Mouse (Mus musculus) forebrain, embryonic 16.5 days (tissue): ENCODE results near the gene Hoxb8. TPM values are rescaled to one million over a fixed set of nuclear protein-coding genes. Genes with fewer than 3 reads are reported as not detected.

Source experiments
- ATAC-seq: fragments of 200-750 bp; cut with Nextera tagmentation; 2 replicates; pipeline ENCODE4 v1.8.0; 2017; ENCODE audit warnings: mild to moderate bottlenecking, moderate library complexity
- H3K27ac ChIP-seq: fragments of 300-500 bp; sonication (generic); 2 replicates; pipeline ENCODE4 v1.5.1; 2014; ENCODE audit warnings: low read length, control low read depth
- H3K27me3 ChIP-seq: fragments of 300-500 bp; sonication (generic); replicated peaks from 2 replicates; pipeline ENCODE4 v1.6.1; 2014; ENCODE audit warnings: low read length; ENCODE audit not compliant: control insufficient read depth, insufficient read depth
- H3K36me3 ChIP-seq: fragments of 300-500 bp; sonication (generic); 2 replicates; pipeline ENCODE4 v1.6.1; 2014; ENCODE audit not compliant: control insufficient read depth, insufficient read depth
- H3K4me1 ChIP-seq: fragments of 300-500 bp; sonication (generic); replicated peaks from 2 replicates; pipeline ENCODE4 v1.6.1; 2014; ENCODE audit warnings: low read length; ENCODE audit not compliant: control insufficient read depth, insufficient read depth
- H3K4me2 ChIP-seq: fragments of 300-500 bp; sonication (generic); 2 replicates; pipeline ENCODE4 v1.6.1; 2014; ENCODE audit warnings: mild to moderate bottlenecking, low read length, control low read depth
- H3K4me3 ChIP-seq: fragments of 300-500 bp; sonication (generic); replicated peaks from 2 replicates; pipeline ENCODE4 v1.5.1; 2014; ENCODE audit warnings: mild to moderate bottlenecking, low read length, control low read depth
- H3K9ac ChIP-seq: fragments of 300-500 bp; sonication (generic); replicated peaks from 2 replicates; pipeline ENCODE4 v1.6.1; 2014; ENCODE audit warnings: low read depth, low read length, control low read depth
- H3K9me3 ChIP-seq: fragments of 300-500 bp; sonication (generic); 2 replicates; pipeline ENCODE4 v1.6.1; 2016; ENCODE audit warnings: low read length; ENCODE audit not compliant: control insufficient read depth
- WGBS: fragments of 180-500 bp; shearing (Covaris S2); extraction: QIAGEN DNeasy Blood & Tissue Kit; methylation state at CpG from one replicate; pipeline ENCODE4 v1.1.7; 2014; 5-methylcytosine and 5-hydroxymethylcytosine counted together
- polyA plus RNA-seq: library from polyadenylated mRNA; unstranded; fragments of >200 nt; fragmentation: Nextera tagmentation; extraction: Ambion mirVana; gene quantifications from 2 replicates; pipeline ENCODE4 v1.2.1, GENCODE M21; 2015

Gene Hoxb8
- polyA plus RNA-seq, 1 experiment from 2014 or later = not detected

DNA sequence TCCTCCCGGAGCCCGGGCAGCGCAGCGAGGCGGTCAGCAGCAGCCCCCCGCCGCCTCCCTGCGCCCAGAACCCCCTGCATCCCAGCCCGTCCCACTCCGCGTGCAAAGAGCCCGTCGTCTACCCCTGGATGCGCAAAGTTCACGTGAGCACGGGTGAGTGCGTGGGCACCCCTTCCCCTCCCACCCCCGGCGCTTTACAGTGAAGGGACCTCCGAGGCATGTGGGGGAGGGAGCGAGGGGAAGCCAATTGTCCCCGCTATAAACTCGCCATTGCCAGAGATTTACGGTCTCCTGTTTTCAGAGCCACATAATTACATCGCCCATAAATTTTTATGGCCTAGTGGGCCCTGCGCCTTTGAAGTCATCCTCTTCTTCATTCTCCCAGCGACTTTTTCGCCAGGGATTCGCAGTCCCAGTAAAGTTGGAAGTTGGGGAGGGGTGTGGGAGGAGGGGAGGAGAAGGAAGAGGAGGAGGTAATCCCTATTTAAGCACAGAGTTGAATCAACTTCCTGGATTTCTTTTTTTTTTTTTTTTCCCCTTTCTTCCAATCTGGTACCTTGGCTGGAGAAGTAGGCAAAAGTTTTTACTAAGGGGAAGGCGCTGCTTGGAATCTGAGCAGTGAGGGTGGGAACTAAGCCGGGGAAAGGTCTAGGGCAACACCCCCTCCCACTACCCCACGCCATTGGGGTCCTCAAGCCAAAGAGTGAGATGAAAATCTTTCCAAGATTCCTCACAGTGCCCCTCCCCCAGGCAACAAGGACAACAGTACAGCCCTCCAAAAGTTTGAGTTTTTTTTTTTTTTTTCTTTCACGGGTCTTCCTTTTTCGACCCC lies 37.6 kb downstream of the Hoxb8 start:
- no peak overlapping the region for H3K4me3 ChIP-seq
- H3K4me1 ChIP-seq = no peaks in the 10 kb centered on the region
- peaks cover 96% of the 10 kb centered on the region for H3K27me3 ChIP-seq
- ATAC-seq = no peak
- WGBS = under 1% methylated on average over 31 of the region's 34 CpGs
- no peak overlapping the region for H3K4me2 ChIP-seq
- no peak overlapping the region for H3K9ac ChIP-seq
- no peaks in the 10 kb centered on the region for H3K36me3 ChIP-seq
- H3K27ac ChIP-seq = no peak overlapping the region
- no peaks in the 10 kb centered on the region for H3K9me3 ChIP-seq

DNA sequence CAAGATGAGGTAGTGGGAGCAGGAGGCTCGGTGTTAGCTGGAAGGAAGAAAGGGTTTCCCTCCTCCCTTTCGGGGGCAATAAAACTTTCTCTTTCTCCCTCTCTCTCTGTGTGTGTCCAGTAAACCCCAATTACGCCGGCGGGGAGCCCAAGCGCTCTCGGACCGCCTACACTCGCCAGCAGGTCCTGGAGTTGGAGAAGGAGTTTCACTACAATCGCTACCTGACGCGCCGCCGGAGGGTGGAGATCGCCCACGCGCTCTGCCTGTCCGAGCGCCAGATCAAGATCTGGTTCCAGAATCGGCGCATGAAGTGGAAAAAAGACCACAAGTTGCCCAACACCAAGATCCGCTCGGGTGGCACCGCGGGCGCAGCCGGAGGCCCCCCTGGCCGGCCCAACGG lies 38.2 kb downstream of the Hoxb8 start:
- H3K9ac ChIP-seq = no peak overlapping the region
- no peak overlapping the region for H3K27ac ChIP-seq
- no peak overlapping the region for H3K4me3 ChIP-seq
- WGBS = under 1% methylated on average over 29 of the region's 29 CpGs
- ATAC-seq = no peak
- no peaks in the 10 kb centered on the region for H3K9me3 ChIP-seq
- no peaks in the 10 kb centered on the region for H3K36me3 ChIP-seq
- H3K27me3 ChIP-seq = peaks cover 98% of the 10 kb centered on the region
- no peaks in the 10 kb centered on the region for H3K4me1 ChIP-seq
- no peak overlapping the region for H3K4me2 ChIP-seq

DNA sequence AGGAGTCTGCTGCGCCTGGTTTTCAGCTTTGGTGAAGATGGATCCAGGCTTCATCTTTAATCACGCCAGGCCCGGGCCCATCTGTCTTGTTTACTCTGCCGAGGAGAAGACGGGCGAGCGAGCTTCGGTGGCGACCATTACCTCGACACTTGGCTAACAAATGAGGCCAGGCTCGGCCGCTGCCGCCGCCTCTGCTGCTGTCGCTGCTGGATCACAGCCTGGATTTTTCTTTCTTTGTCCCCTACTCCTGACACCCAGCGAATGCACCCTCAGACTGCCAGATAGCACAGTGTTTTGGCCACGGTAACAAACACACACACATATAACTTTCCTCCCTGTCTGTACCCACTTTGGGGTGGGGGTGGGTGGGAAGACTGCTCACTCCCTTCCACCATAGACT lies 39.0 kb downstream of the Hoxb8 start:
- H3K4me3 ChIP-seq = no peak overlapping the region
- peaks cover 98% of the 10 kb centered on the region for H3K27me3 ChIP-seq
- ATAC-seq = no peak
- no peak overlapping the region for H3K27ac ChIP-seq
- H3K9me3 ChIP-seq = no peaks in the 10 kb centered on the region
- WGBS = 0% methylated on average over 17 of the region's 17 CpGs
- no peaks in the 10 kb centered on the region for H3K4me1 ChIP-seq
- H3K4me2 ChIP-seq = no peak overlapping the region
- H3K9ac ChIP-seq = no peak overlapping the region
- H3K36me3 ChIP-seq = no peaks in the 10 kb centered on the region

DNA sequence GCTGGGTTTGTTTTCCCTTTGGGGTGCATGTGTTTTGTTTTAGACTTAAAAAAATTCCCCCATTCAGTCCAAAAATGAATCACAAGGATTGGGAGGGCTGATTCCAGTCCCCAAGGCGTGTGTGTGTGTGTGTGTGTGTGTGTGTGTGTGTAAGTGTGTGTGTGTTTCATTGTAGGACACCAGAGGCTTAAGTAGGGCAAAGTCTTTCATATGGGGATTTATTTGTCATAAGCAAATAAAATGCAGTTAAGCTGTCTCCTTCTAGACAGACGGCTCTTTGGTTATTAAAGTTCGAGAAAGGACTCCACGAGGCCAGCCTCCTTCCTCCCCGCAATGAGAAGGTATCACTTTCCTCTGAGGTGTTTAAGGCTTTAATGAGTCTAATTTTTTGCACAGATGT lies 40.1 kb downstream of the Hoxb8 start:
- H3K4me3 ChIP-seq = no peak overlapping the region
- no peak overlapping the region for H3K9ac ChIP-seq
- H3K36me3 ChIP-seq = no peaks in the 10 kb centered on the region
- ATAC-seq = no peak
- H3K4me1 ChIP-seq = no peaks in the 10 kb centered on the region
- H3K4me2 ChIP-seq = no peak overlapping the region
- no peak overlapping the region for H3K27ac ChIP-seq
- 7% methylated on average over 5 of the region's 5 CpGs for WGBS
- peaks cover 98% of the 10 kb centered on the region for H3K27me3 ChIP-seq
- no peaks in the 10 kb centered on the region for H3K9me3 ChIP-seq

GRCm38 (mm10) chr11:96322738-96323137 lies 41.0 kb downstream of the Hoxb8 start:
- H3K9ac ChIP-seq = no peak overlapping the region
- H3K36me3 ChIP-seq = no peaks in the 10 kb centered on the region
- no peak overlapping the region for H3K4me2 ChIP-seq
- H3K4me3 ChIP-seq = no peak overlapping the region
- H3K27me3 ChIP-seq = peaks cover 98% of the 10 kb centered on the region
- H3K4me1 ChIP-seq = no peaks in the 10 kb centered on the region
- 3% methylated on average over 6 of the region's 6 CpGs for WGBS
- H3K27ac ChIP-seq = no peak overlapping the region
- no peaks in the 10 kb centered on the region for H3K9me3 ChIP-seq
- no peak for ATAC-seq

- no peak within 1 kb of the TSS for H3K4me3 ChIP-seq
- H3K27me3 ChIP-seq = peaks cover 98% of the 10 kb centered on the region
- WGBS = 2% methylated on average over 10 of the region's 10 CpGs
- H3K9me3 ChIP-seq = no peaks in the 10 kb centered on the region
- H3K9ac ChIP-seq = no peak within 1 kb of the TSS
- H3K36me3 ChIP-seq = no peaks in the 10 kb centered on the region
- H3K4me1 ChIP-seq = no peaks in the 10 kb centered on the region
- H3K27ac ChIP-seq = no peak within 1 kb of the TSS
- H3K4me2 ChIP-seq = no peak within 1 kb of the TSS
- ATAC-seq = no peak
These were observed 41.4 kb downstream of the Hoxb8 start, which contains the start of gene Hoxb3 for GRCm38 (mm10) chr11:96323154-96323553. Hoxb3 (plus strand) TSS chr11:96323326.

- H3K9me3 ChIP-seq = no peaks in the 10 kb centered on the region
- H3K4me3 ChIP-seq = no peak overlapping the region
- peaks cover 96% of the 10 kb centered on the region for H3K27me3 ChIP-seq
- ATAC-seq = no peak
- 0% methylated on average over 5 of the region's 5 CpGs for WGBS
- no peaks in the 10 kb centered on the region for H3K36me3 ChIP-seq
- no peaks in the 10 kb centered on the region for H3K4me1 ChIP-seq
- H3K9ac ChIP-seq = no peak overlapping the region
- no peak overlapping the region for H3K27ac ChIP-seq
- no peak overlapping the region for H3K4me2 ChIP-seq
These were observed 42.4 kb downstream of the Hoxb8 start for GRCm38 (mm10) chr11:96324125-96324524.

GRCm38 (mm10) chr11:96324965-96325364 lies 43.3 kb downstream of the Hoxb8 start:
- Histone ChIP-seq H3K4me1 (no peaks in the 10 kb centered on the region), H3K4me3 (no peak overlapping the region), H3K4me2 (no peak overlapping the region)

DNA sequence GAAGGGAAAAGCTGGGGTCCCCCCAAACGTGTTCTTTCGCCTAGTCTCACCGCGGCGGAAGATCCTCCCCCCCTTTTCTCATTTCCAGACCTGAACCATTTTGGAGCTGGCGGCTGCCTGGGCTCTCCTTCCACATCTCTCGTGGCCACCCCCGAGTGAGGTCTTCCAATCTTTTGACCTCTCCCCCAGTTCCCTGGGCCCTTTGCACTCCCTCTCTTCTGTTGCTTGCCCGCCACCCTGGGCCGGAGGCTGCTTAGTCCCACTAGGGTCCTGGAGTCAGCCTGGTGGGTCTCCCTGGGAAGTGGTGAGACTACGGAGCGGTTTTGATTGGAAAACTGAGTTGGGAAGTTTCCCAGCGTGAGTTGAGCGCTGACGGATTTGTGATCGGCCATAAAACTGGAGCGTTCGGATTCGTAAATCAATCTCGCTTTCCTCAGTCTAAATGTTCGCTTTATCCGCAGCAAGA lies 44.1 kb downstream of the Hoxb8 start:
- 0% methylated on average over 22 of the region's 22 CpGs for WGBS
- Histone ChIP-seq H3K36me3 (no peaks in the 10 kb centered on the region), H3K4me2 (no peak overlapping the region), H3K27me3 (peaks cover 97% of the 10 kb centered on the region), H3K9me3 (no peaks in the 10 kb centered on the region), H3K4me1 (no peaks in the 10 kb centered on the region), H3K4me3 (no peak overlapping the region), H3K9ac (no peak overlapping the region), H3K27ac (no peak overlapping the region)
- no peak for ATAC-seq

More at GRCm38 (mm10) chr11:96324965-96325364, 43.3 kb downstream of the Hoxb8 start:
- Histone ChIP-seq H3K9ac (no peak overlapping the region), H3K9me3 (no peaks in the 10 kb centered on the region), H3K27ac (no peak overlapping the region), H3K27me3 (peaks cover 96% of the 10 kb centered on the region), H3K36me3 (no peaks in the 10 kb centered on the region)
- ATAC-seq = no peak
- WGBS = 3% methylated on average over 8 of the region's 8 CpGs
